Mouse (Mus musculus) adrenal gland, adult (tissue): ENCODE measurements at regions not wholly inside any gene's neighbourhood (a gene's known extent, or its start where the extent isn't known, plus 50 kb on each side); places are given as distances from the start of the nearest gene placed in this dataset.

Experiments used
- DNase-seq, 2 experiments: peaks; one replicate each; pipeline ENCODE4 v3.0.0; 2022 to 2023; ENCODE audit warnings: low spot score in 1 of 2; ENCODE audit not compliant: inconsistent age in 2 of 2

DNA sequence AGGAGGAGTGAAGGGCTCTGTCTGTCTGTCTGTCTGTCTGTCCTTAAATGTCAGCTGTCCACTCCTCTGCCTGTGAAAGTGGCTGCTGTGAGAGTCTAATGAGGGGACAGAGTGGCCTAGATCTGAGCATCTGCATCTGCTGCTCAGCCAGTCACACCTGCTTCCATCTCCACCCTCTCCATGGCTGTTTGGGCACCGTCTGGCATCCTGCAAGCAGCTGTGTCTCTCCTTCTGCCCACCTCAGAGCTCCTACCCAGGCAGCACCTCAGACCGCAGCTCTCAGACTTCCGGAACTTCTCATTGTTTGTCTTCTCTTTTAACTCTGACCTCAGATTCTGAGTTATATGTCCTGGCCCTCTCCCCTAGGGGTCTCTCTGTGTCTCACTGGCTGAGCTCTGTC is 159.2 kb downstream of the Gm26897 start:
- no peak for DNase-seq

DNA sequence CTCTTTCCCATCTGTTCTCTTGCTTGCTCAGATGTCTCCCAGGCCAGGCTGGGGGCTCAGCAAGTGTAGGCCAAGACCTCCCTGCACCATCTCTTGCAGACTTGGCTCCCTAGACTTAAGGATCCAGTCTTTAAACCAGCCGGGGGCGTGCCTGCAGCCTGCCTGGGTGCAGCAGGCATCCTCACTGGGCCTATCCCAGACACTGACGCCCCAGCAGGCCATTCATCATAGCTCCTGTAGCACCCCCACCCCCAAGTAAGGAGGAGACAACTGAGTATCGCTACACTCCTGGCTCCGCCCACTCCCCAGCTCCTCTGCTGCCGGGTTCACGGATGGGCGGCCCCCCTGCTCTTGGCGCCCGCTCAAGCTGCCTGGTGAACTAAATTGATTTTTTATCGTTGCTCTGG is 160.2 kb downstream of the Gm26897 start:
- peak; percentile 53 to 60 for DNase-seq

DNA sequence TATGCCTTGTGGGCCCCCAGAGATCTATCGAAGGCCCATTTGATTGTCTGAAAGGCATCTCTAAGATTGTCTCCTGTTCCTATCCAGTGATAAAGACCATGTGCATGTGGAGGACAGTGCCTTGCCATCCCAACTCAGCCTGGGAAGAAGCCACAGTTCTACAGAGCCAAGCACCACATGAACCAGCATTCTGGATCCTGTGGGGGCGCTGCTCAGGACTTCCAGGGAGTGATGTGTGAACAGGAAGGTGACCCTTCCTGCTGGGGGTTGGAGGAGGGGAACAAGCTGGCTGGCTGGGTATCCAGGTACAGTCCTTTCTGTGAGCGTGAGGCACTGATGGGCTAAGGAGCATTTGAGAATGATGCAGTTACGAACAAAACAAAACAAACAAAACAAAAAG is 163.8 kb downstream of the Gm26897 start:
- no peak for DNase-seq

DNA sequence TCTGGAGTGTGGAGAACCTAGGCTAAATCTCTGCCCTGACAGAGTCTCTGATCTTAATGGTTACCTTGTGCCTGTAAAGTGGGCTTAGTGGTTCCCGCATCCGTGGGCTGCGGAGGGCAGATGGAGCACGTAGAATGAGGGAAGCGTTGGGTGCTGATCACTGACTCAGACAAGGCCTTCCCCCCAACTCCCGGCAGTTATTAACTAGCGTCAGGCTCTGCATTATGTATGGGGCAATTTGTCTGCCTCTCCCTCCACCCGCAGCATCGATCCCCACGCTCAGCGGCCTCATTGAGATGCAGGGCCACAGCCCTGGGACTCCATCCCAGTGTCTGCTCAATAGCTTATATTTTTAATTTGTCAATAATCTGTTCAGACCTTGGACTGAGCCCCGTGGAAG is 164.8 kb downstream of the Gm26897 start:
- DNase-seq, result no peak

DNA sequence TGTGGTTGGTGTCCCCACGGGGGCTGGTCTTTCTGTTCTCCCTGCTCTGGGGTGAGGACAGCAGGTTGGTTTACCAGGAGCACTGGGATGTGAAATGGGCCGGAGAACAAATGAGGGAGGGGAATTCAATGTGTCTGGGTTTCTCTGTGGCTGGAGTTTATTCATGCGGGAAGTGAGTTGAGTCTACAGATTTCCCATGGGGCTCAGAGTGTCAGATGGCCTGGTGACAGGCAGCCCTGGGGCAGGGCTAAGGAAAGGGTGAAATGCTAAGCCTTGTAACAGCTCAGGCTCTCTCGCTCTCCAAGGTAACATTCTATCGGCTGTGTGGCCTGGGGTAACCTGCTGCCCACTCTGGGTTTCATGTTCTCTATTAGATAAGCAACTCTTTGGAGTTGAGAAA is 167.5 kb downstream of the Gm26897 start:
- DNase-seq, result no peak

DNA sequence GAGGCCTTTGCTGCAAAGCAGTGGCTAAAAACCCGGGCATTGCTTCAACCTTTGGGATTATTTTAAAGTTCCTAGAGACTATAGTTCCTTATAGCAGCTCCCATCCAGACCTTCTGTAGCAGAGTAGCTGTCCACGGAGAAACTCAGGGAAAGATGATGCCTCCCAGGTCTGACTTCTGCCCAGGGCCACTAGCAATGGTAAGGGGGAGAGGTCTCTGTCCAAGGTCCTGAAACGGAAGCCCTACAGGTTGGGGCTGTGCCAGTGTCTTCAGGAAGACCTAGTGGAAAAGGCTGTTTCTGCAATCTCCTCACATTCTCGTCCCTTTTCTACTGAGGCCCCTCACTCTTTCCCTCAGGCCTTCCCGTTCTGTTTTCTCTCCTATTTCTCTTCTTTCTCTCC is 168.0 kb downstream of the Gm26897 start:
- DNase-seq, result peak in 1 of 2 experiments; percentile 61

DNA sequence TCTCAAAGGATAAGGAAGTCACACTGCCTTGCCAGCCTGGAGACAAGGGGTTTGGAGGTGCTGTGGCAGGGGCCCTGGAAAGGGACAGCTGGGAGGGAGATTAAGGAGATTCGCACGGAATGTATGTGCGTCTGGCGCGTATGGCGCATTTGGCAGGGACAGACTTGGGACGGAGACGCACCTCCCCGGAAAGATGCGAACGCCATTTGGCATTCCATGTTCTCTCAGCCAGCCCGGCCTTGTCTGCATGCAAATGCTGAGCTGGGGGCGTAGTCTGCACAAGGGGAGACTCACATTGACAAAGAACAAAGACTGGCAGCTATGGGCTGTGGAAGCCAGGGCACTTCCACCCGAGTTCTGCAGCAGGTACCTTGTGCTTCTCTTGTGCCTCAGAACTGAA is 174.4 kb downstream of the Gm26897 start:
- DNase-seq, result no peak

DNA sequence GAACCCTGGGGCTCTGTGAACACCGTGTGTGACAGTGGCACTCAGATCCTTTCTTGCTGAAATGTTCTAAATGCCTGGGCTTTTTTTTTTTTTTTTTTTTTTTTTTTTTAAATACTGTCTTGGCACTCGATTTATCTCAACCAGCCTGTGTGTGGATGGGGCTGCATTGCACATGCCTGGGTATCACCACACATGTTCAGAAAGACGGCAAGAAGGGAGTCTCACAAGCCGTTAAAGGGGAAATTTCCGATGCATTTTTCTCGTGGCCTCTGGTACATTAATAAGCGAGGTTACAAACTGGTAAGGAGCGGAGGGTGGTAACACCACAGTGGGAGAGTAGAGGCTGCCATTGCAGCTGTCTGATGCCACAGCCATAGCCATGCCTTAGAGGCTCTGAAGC is 176.8 kb downstream of the Gm26897 start:
- DNase-seq, result no peak

DNA sequence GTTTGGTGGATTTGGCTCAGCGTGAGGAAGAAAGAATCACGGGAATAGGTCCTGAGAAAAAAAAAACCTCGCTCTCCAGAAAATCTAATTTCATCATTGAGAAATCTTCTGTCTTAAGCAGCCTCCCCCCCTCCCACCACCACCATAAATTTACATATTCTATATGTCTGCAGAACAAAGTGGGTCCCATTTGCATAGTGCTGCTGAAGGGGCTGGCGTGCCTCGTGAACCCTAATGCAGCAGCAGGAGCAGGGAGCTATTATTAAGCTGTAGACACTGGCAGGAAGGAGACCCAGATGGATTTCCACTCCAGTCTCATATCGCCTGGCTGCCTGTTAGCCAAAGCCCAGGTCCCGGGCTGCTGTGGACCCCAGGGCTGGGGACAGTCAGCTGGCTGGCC is 179.6 kb downstream of the Gm26897 start:
- DNase-seq, result no peak

DNA sequence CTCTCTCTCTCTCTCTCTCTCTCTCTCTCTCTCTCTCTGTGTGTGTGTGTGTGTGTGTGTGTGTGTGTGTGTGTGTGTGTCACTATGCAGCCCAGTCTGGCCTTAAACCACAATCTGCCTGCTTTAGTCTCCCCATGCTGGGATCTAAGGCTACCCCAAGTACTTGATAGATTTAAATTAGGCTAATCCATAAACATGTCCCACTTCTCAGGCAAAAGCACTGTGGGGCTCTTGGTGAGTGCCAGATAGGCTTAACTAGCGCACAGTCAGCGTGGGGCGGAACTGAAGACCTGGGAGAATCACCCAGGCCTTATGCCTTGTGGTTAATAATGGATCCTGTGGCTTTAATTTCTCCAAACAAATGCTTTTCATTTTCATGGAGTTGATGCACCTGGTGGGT is 180.6 kb downstream of the Gm26897 start:
- no peak for DNase-seq

DNA sequence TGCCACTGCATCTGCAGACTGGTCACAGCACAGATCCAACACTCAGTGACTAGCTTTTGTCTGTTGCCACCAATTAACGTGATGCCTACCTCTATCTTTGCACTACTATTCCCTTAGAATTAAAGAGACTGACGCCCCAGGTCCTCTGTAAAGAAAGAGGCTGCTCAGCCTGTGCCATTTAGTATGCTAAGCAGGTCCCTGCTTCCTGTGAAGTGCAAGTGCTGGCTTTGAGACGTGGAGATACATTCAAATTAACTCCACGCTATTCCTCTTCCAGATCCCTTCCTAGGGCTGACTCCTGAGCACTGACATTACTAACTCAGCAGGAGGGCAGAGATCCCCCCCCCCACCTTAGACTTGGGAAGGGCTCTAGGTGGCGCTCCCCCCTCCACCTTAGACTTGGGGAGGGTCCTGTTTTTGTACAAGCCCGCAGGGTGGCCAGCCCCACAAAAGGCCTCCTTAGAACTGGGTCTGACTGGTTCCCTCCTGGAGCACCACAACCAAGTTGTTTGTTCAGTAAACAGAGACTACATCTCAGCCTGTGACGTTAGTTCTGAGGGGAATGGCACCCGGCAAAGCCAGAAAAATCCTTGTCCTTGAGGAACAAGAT is 184.0 kb downstream of the Gm26897 start:
- no peak for DNase-seq

DNA sequence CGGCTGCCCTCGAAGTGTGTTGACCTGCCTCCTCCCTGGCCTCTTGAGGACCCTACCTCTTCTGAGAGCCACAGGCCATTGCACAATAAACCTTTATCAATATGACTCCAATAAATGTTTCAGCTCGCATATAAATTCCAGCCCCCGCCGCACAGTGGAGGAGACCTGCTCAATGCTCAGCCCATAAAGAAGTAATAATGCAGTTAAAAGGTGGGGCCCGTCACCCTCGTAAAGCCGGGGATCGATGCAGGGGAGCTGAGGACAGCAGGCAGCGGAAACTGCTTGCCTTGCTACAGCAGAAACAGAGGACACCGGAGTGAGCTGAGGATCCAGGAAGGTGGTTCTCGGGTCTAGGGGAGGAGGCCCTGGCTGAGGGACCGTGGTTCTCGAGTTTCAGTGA is 185.2 kb downstream of the Gm26897 start:
- DNase-seq, result no peak

DNA sequence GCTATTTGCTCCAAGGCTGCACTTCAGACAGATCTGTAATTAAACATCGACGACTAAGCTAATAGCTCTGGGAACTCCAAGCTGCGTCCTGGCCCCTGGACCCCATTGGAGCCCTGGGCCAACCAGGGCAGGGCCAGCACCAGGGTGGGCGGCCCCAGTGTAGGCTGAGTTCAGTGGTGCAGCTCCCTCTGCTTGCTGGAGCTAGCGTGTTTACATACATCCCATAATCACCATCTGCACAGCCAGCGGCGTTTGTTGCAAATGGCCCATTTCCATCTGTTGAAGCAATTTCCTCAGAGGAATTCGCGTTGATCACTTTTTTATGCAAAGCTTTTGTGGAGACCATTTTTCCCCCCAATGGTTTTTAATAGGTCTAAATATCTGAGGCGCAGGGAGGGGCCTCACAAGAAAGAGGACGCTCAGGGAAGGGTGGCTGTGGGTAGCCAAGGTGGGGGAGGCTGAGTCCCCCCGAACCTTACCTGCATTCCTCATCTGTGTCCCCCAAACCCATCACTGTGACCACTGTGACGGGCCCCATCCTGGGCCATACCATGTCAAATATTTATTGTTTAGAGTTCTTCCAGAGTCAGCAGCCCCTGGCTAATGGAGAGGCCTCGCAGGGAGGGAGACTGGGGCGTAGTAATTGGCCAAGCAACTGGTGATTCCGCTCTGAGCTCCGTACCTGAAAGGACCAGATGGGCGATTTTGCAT is 189.4 kb downstream of the Gm26897 start:
- DNase-seq, result no peak

DNA sequence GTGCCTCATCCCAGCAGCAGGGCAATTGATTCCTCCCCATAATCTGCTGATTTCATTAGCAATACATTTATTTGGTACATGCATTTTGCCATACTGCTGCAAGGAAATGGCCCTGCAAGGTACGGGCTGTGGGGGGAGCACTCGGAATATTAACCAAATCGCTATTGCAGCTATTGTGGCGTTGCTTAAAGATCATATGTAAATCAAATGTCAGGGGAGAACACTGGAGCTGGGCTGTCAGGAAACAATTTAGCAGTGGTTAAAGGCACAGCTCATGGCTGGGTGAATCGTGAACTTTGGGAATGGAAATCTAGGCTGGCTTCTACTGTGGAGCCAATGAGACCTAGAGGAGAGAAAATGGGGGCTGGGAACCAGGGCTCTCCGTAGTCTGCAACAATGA is 192.0 kb downstream of the Gm26897 start:
- DNase-seq, result no peak

DNA sequence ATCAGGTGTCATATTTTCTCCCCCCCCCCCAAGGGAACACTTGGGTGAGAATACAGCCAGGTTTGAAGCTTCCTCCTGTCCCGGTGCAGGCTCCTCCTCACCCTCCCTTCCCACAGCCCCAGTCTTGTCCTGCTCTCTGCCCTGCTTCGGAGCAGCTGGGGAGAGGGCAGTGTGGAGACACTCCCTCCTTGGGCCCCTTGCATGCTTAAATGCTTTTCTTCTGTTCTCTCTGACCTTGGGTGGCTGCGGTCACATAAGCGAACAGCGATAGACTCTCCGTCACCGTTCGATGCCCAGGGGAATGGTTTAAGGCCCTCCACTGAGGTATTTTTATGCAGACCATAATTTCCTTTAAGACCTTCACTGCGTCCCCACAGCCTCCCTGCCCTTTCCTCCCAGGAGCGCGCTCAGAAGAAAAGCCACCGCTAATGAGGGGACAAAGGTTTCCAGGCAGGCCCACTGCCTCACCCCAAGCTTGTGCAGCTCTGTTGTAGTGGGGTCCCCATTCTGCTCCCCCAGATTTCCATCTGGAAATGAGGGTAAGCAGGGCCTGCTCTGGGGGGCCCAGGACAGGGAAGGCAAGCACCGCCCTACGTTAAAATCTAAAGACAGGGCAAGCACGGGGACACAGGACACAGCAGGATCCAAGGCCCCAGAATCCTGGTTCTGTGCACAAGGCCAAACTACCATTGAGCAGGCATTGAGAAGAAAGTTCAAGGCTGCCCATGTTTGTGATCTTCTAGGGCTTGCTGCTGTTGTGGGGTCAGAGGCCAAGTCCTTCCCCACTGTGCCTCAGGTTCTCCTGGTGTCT is 195.7 kb downstream of the Gm26897 start:
- peak in 1 of 2 experiments; percentile 24 for DNase-seq

DNA sequence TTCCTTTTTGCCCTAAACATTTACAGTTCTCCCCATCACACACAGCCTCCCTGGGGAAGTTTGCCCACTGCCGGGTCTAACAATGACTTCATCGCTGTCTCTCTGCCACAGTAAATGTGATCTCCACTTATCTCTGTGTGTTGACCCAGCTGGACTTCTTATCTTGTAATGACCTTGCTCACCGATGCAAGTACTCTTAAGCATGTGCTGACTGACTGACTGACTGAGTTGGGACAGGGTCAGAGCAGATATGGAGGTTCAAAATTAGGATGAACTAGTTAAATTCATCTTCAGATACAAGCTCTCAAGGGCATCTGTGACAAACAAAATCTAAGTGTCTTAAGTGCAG is 196.2 kb downstream of the Gm26897 start:
- peak in 1 of 2 experiments; percentile 68 for DNase-seq

DNA sequence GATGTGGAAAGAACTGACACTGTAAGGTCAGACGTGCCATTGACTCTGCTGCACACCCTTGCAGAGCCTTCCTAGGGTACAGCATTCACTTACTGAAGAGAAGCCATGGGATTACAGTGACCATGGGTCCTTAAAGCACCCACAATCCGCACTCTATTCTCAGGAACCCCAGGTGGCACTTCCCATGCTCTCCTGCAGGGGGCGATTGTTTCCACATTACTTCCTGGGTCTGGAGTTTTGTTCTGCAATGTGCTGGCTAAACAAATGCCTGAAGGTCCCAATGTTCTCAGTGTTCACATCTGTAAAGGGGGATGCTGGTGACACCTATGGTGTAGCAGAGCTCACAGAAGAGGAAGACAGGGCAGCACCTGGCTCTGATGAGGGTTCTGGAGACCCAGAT is 198.0 kb downstream of the Gm26897 start:
- peak in 1 of 2 experiments; percentile 53 for DNase-seq

DNA sequence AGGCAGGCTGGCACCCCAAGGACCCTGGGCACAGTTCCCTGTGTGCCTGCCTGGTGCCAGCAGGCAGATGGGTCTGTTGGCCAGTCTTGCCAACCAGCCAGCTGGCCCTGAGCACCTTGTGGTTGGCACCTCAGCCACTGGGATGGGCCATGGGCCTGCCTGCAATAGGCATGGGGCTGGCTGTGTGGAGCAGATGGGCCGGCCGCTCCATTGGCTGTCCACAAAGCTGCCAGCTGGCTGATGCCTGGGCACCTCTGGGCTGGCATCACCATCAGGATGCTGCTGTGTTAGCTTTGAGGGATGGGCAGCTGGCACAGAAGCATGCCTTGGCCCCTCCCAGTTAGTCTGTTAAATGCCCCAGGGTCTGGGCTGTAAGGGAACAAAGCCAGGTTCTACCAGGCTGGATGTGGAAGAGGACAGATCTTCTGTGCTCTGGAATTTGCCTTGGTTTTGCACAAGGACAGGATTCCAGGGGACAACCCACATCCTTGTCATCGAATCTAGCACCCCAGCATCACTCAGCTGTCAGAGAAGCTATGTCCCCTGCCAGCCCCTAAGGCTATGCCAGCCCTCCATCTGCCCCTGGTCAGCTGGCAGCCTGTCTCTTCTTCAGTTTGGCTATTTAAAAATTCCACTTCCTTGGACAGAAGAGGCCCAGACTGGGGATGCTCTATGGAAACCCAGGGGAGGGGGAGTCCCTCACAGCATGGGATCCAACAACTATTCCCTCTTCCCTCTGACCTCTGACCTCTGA is 201.8 kb downstream of the Gm26897 start:
- no peak for DNase-seq

DNA sequence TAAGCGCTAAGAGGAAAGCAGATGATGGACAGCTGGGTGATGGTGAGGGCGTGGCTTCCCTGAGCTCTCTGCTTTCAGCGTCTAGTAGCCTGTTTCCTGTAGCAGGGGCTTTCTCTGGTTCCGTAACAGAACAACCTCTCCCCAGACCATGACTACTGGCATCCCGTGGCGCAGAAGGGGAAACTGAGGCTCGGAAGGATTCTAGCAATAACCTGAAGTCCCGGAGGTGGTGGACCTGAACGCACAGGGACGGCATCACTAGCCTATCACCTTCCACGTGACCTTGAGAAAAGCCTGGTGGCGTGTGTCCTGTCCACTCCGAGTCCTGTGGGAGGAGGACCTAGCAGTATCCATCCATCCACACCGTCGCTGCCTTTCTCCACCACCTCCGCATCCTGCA is 208.1 kb downstream of the Gm26897 start:
- DNase-seq, result no peak

DNA sequence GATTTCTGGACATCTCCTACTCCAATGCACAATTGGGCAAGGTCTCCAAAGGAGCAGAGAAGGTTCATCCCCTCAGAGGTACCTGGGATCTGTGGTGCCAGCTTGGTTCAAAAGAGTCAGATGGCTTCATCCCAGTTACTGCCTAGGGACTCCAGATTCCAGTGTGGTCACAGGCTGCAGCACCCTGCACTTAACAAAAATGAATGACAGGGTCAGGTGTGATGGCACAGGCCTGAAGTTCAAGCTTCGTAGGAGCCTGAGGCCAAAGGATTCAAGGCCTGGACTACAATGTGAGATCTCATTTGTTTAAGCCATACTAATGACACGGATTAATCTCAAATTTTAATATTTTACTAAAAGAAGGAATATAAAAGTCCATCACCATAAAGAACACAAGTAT is 209.1 kb downstream of the Gm26897 start:
- no peak for DNase-seq

DNA sequence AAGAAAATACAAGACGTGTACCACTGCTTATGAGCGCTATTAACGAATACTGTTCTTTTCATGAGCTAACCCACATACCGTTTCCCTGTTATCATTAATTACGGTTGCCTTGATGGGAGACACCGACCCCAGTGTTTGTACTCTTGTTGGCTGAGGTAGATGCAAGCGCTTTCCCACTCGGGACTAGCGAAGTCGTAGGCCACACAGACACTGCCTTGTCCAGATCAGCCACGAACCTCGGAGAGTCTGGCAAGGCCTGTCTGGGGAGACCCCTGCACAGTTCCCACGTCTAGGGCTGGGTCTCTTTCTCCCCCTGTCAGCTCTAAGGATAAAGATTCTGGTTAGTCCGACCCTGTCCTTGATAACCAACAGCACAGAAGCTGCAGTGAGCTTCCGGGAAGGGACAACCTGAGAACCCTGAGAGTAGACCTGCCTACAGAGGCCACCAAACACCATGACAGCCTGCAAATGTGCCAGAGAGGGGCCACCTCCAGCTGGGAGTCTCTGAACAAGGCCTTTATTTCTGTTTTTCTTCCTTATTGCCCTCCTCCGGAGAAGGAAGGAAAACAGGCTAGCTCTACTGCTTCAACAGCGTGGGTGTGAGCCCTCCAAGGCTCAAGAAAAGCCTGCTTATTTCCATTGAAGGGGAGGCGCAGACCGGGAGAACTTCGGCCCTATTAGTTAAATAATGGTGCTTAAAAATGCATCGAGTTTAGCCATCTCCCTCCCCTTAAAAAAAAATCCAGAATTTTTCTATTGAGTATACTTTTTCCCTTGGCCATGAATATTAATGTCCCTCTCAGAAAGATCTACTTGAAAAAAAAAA is 209.8 kb downstream of the Gm26897 start:
- no peak for DNase-seq
